Mouse (Mus musculus): Measurements from ENCODE around the gene Actg1. TPM values are rescaled to one million over a fixed set of nuclear protein-coding genes. Genes with fewer than 3 reads are reported as not detected.
A peak's percentile ranks its signal among the peaks of the same experiment; 100 is the strongest.

Gene Actg1
- total RNA-seq (2015) (4,212 and 4,544 TPM in 2 replicates), total RNA-seq (2017) (2,305 and 2,430 TPM in 2 replicates)

GRCm38 (mm10) chr11:120347791-120348683, at the start of gene Actg1:
Gene Actg1, minus strand, starts transcription at chr11:120348542.
- ATAC-seq (ENCODE audit: poor library complexity, severe bottlenecking): peak; percentile 43

- ATAC-seq (ENCODE audit: poor library complexity, severe bottlenecking): no peak
Measured at GRCm38 (mm10) chr11:120397602-120398001, 49.3 kb upstream of the Actg1 start.

GRCm38 (mm10) chr11:120395661-120396060, 47.3 kb upstream of the Actg1 start:
- ATAC-seq (ENCODE audit: poor library complexity, severe bottlenecking): no peak

GRCm38 (mm10) chr11:120388580-120388979, 40.2 kb upstream of the Actg1 start:
- no peak for ATAC-seq (ENCODE audit: poor library complexity, severe bottlenecking)

GRCm38 (mm10) chr11:120387157-120387556, 38.8 kb upstream of the Actg1 start:
- no peak for ATAC-seq (ENCODE audit: poor library complexity, severe bottlenecking)

GRCm38 (mm10) chr11:120386632-120387031, 38.3 kb upstream of the Actg1 start:
- ATAC-seq (ENCODE audit: poor library complexity, severe bottlenecking): no peak

- ATAC-seq (ENCODE audit: poor library complexity, severe bottlenecking): no peak
Measured at GRCm38 (mm10) chr11:120382509-120382908, 34.2 kb upstream of the Actg1 start.

GRCm38 (mm10) chr11:120381157-120381556, 32.8 kb upstream of the Actg1 start:
- no peak for ATAC-seq (ENCODE audit: poor library complexity, severe bottlenecking)

GRCm38 (mm10) chr11:120380271-120380670, 31.9 kb upstream of the Actg1 start:
- ATAC-seq (ENCODE audit: poor library complexity, severe bottlenecking): no peak

GRCm38 (mm10) chr11:120378611-120379540, 30.5 kb upstream of the Actg1 start, which contains the start of gene Faap100:
Gene Faap100, minus strand, starts transcription at chr11:120378764.
- peak; percentile 97 for ATAC-seq (ENCODE audit: poor library complexity, severe bottlenecking)

- 0 out of 2 replicates have a peak, but pooled peaks have one; percentile 9 for ATAC-seq (ENCODE audit: poor library complexity, severe bottlenecking)
Measured at GRCm38 (mm10) chr11:120378031-120378610, 29.8 kb upstream of the Actg1 start.

- no peak for ATAC-seq (ENCODE audit: poor library complexity, severe bottlenecking)
Measured at GRCm38 (mm10) chr11:120377337-120377736, 29.0 kb upstream of the Actg1 start.

GRCm38 (mm10) chr11:120376302-120377160, 28.2 kb upstream of the Actg1 start:
- ATAC-seq (ENCODE audit: poor library complexity, severe bottlenecking): no peak

- ATAC-seq (ENCODE audit: poor library complexity, severe bottlenecking): no peak
Measured at GRCm38 (mm10) chr11:120375324-120375723, 27.0 kb upstream of the Actg1 start.

GRCm38 (mm10) chr11:120373820-120374586, 25.7 kb upstream of the Actg1 start:
- ATAC-seq (ENCODE audit: poor library complexity, severe bottlenecking): no peak

- ATAC-seq (ENCODE audit: poor library complexity, severe bottlenecking): no peak
Measured at GRCm38 (mm10) chr11:120373025-120373424, 24.7 kb upstream of the Actg1 start.

- ATAC-seq (ENCODE audit: poor library complexity, severe bottlenecking): peak; percentile 92
Measured at GRCm38 (mm10) chr11:120369656-120370055, 21.3 kb upstream of the Actg1 start.

GRCm38 (mm10) chr11:120366443-120367027, 18.2 kb upstream of the Actg1 start:
- 0 out of 2 replicates have a peak, but pooled peaks have one; percentile 29 for ATAC-seq (ENCODE audit: poor library complexity, severe bottlenecking)

- ATAC-seq (ENCODE audit: poor library complexity, severe bottlenecking): no peak
Measured at GRCm38 (mm10) chr11:120362891-120363290, 14.5 kb upstream of the Actg1 start.
